Mouse (Mus musculus): ENCODE results near the gene Glce. TPM values are rescaled to one million over a fixed set of nuclear protein-coding genes. Genes with fewer than 3 reads are reported as not detected.

Gene Glce
- 10 to 100 TPM; 39.0 to 44.3 (median 41.3) TPM for total RNA-seq (2022)

DNA sequence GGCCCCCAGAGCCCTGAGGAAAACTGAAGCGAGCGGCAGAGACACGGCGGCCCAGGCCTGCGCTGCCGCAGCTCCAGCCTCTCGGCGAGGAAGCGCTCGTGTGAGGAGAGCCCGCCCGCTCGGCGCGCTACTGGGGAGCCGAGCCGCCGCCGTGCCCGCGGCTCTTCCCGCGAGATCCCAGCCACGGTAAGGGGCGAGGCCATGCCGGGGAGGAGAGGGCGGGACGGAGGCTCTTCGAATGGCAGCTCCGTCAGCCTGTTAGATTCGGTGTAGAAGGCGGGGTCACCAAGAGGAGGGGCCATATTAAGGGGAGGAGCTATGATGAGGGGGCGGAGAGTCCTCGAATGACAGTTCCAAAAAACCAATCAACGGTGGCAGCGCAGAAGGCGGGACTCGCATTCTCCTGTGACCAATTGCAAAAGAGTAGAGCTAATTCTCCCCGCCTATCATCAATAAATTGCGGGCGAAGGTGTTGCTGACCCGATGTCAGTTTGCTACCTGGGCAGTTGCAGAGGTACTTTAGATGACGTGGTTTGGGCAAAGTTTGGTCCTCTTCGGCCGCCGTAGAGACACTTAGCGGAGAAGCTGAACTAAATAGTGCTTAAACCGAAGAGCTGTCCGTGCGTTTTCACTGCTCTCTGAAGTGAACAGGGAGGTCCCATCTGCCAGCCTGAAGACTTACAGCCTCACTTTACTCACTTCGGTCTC, at the start of gene Glce:
Gene Glce, minus strand, starts transcription at position 148 of the 708 bp plus-strand sequence.
- peak; percentile 94 to 97 for DNase-seq (ENCODE audit: low spot score in 2 of 2)

DNA sequence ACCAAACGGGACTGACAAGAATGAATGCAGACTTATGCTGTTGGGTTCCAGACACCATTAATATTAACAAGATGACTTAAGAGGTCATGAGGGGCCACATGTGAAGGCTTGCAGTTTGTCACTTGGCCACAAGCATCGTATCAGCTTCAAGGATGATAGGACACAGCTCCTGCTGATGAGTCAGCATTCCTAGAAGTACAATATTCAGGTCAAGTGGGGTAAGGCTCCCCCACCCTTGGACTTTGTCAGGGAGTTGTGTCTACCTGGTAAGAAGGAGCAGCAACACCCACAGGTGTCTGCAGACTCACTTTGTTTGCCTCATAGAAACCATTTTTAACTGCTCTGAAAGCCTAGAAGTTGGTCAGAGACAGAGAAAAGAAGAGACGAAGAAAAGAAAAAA, 49.8 kb upstream of the Glce start:
- no peak for DNase-seq (ENCODE audit: low spot score in 2 of 2)

DNA sequence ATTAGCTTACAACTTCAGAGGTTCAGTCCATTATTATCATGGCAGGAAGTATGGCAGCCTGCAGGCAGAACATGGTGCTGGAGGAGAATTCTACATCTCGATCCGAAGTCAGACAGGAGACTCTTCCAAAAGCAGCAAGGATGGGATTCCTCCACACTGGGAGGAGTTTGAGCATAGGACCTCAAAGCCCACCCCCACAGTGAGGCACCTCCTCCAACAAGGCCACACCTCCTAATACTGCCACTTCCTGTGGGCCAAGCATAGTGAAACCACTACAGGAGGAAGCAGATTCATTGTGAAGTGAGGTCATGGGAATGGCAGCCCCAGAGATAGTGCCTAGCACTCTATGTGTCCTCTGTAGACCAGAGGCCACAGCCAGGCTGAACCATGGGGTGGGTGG, 48.5 kb upstream of the Glce start:
- DNase-seq (ENCODE audit: low spot score in 2 of 2) = no peak

DNA sequence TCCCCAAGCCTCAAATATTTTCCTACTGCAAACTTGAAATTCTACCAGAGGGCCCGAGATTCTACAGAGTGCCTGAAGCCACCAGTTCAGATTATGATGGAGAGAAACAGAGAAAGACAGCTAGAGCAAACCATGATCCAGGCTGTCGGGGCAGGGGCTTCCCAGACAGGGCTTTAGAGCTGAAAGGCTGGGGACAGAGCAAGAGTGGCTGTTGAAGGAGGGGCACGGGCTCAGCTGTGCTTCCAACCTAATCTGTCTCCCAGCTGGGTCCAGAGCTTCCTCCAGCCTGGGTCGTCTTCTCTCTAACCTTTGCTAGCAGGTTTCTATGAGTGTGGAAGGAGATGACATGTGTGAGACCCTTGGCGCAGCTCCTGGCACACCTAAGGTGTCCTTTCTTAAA, 44.2 kb upstream of the Glce start:
- DNase-seq (ENCODE audit: low spot score in 2 of 2) = no peak

DNA sequence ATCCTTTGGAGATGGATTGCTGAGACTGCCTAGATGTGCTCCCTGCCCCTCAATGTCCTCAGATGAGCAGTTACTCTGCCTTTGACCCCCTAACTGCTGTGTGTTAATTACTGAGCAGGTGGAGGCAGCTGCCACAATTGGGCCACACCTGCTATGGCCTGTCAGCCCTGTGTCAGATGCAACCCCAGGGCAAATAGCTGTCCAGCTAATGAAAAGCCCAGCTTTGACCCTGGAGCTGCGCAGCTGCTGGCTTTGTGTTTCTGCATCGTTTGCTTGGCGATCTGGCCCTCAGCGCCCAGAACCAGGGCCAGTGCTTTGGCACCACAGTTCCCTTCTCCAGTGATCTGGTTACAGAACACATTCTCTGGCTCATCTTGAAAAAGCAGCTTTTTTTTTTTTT, 43.7 kb upstream of the Glce start:
- no peak for DNase-seq (ENCODE audit: low spot score in 2 of 2)

DNA sequence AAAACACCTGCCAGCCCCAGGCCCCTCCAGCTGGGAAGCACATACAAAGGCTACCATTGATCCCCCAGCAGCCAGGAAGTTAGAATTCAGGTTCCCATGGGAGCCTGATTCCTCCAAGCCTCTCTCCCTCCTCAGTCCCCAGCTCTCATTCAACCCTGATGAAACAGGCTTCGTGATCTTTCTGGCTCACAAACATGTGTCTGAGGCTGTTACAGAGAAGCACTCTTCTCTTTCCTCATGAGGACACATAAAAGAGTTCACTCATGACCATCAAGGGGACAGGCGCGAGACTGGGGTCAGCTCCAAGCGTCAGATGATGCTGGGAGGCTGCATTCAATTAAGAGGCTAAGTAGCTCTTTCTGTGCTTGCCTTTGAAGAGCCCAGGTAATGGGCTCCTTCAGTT, 40.4 kb upstream of the Glce start:
- no peak for DNase-seq (ENCODE audit: low spot score in 2 of 2)

DNA sequence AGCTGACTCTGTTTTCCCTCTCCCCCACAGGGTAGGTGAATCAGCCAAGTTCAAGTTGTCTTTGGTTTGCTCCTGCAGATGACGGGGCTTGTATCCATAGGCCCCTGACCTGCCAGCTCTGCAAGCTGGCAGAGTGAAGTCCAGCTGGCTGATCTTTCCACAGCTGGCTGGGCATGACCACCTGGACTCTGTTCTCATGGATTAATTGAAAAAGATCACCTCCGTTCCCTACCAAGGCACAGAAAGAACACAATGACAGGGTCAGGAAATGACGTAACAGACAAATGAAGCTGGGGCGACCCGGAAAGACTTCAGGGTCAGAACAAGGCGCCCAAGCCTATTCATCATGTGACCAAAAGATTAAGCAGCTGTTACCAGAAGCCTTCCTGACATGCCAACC, 38.3 kb upstream of the Glce start:
- DNase-seq (ENCODE audit: low spot score in 2 of 2) = no peak

DNA sequence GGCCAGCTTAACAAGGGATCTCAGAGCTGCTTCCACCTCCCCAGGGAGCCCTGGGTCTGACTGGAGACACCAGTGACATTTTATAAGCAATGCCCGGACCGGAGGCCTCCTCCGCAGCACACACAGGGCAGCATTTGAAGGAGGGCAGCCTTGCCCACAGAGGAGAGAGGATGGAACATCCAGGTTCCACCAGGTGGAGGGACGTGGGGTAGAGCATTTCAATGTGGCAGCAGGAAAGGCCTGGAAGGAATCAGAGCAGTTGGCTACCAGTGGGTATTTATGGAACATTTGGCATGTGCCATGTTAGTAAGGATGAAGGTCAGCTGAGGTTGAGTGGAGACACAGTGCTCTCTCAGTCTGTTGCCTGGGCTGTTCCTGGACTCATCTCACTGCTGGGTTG, 36.3 kb upstream of the Glce start:
- DNase-seq (ENCODE audit: low spot score in 2 of 2) = no peak

DNA sequence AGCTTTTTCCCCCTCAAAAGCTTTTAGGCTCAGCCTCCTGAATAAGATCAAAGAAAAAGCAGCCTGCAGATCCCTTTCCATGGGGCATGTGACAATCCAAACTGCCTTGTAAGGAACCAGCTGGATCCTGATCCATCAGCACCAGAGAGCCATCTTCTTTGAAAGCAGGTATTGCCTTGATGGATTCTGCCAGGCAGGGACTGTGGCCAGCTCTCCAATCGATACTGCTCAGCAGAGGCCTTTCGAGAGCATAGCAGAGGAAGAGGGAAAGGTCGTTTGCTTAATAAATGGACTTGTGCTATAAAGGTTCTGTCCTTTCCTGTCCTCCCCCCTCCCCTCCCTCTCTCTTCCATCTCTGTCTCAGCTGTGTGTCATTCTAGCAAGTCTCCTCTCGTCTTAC, 33.4 kb upstream of the Glce start:
- DNase-seq (ENCODE audit: low spot score in 2 of 2) = no peak

DNA sequence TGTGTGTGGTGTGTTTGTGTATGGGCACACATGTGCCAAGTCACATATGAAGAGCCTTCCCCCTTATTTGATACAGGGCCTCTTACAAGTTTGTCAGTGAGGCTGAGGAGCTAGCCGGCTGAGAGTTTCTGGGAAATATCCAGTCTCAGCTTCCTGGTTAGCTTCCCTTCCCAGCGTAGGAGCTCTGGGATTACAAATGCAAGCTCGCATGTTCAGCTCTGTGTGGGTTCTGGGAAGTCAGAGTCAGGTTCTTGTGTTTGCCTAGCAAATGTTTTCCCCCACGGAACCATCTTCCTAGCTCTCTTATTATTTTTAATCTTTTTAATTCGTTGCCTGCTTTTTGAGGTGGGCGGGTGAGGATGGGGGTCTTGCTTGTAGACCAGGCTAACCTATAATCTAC, 32.9 kb upstream of the Glce start:
- DNase-seq (ENCODE audit: low spot score in 2 of 2) = no peak

DNA sequence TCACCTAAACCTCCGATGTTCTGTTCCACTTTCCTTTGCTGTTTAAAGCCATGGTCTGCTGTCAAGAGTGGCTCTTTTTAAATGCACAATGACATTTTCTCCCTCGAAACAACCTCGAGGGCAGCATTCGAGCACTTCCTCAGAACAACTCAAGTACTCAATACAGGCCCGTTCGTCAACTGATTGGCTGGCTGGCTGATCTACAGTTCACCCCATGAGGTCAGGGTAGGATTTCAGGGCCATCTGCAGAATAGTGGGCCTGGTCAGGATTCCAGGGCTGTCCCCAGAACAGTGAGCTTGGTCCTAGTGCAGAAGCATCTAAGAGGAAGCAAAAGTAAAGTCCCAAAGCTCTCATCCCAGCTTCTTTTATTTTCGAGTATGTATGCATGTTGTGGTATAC, 32.5 kb upstream of the Glce start:
- DNase-seq (ENCODE audit: low spot score in 2 of 2) = no peak

DNA sequence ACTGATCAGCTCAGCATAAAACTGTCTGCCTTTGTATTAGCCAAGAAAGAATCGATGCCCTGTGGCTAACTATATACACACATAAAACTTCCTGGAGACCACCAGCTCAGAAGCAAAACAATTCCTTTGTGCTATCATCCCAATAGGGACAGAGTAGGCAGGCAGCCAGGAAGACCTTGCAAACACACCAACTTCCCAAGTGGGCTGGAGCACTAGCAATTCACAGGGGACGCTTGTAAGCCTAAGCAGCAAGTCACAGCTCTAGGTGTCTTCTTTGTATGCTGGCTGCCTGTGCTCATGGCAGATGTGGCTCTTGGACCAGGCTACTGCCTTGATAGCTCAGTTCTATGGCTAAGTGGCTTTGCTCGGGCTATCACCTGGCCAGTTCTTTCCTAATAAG, 32.1 kb upstream of the Glce start:
- DNase-seq (ENCODE audit: low spot score in 2 of 2) = no peak

DNA sequence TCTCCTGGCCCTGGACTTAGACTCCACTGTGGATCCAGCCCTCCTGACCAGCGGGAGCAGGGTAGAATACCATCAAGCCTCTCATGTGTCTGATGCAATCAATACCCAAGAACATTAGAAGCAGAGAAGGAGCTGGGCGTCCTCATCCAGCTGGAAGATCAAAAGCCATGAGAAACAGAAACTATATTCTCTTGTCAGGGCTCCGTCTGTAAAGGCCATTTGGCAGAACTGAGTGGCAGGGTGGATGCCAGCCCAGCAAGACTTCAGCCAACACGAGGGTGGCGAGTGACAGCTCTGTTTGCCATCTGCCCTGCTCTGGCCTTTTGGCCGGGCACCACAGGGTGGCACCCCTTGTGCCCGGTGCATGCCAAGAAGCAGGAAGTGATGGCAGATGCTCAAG, 30.8 kb upstream of the Glce start:
- no peak for DNase-seq (ENCODE audit: low spot score in 2 of 2)

DNA sequence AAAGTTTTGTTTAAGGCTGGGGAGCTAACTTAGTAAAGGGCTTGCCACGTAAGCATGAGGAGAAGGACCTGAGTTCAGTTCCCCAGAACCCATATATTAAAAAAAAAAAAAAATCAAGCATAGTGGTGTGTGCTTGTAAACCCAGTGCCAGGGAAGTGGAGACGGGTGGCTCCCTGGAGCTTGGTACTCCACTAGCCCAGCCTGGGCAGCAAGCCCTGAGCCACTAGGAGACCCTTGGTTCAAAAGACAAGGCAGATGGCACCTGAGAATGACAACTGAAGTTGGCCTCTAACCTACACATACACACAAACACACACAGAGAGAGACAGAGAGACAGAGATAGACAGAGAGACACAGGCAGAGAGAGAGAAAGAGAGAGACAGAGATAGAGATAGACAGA, 30.1 kb upstream of the Glce start:
- no peak for DNase-seq (ENCODE audit: low spot score in 2 of 2)

DNA sequence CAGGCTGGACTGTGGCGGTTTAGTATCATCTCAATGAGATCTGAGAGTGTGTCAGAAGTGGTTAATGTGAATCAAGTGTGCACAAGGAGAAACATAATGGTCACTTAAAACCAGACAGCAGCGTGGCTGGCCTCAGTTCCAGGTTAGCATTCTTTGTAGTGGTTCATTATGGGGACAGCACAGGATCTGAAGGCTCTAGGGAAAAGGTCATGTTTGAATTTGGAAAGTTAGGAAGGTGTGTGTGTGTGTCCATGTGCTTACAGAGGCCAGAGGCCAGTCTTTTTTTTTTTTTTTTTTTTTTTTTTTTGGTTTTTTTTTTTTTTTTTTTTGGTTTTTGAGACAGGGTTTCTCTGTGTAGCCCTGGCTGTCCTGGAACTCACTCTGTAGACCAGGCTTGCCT, 22.7 kb upstream of the Glce start:
- no peak for DNase-seq (ENCODE audit: low spot score in 2 of 2)

DNA sequence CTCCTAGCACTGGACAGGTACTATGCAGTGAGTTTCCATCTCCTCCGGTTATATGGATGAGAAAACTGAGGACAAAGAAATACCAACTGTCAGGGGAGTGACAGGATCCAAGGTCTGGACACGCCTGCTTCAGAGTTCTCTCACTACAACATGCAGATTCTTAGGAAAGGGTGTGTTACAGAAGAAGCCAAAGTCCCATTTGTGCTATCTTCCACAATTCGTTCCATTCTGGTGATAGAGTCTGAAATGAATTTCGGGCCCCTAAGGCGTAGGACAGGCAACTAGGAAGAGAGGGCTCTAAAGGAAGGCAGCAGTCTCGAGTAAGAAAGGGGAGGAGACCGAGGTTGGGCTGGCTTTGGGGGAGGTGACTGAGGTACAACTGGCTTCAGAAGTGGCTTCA, 21.0 kb upstream of the Glce start:
- no peak for DNase-seq (ENCODE audit: low spot score in 2 of 2)

DNA sequence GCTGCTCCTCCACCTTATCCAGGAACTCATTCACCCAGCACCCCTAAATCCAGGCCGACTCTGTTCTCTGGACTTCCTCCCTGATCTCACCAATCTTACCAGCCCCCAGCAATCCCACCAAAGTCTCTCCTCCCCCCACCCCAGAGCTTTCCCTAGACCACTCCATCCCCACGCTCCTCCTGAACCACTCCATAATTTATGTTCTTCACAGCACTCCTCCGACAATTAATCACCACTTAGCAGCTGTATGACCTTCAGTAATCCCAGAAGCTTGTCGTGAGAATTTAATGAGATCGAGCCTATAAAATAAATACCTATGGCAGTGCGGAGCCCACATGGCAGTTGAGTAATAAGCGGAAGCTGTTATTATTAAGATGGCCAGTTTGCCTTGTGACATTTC, 16.6 kb upstream of the Glce start:
- DNase-seq (ENCODE audit: low spot score in 2 of 2) = no peak

DNA sequence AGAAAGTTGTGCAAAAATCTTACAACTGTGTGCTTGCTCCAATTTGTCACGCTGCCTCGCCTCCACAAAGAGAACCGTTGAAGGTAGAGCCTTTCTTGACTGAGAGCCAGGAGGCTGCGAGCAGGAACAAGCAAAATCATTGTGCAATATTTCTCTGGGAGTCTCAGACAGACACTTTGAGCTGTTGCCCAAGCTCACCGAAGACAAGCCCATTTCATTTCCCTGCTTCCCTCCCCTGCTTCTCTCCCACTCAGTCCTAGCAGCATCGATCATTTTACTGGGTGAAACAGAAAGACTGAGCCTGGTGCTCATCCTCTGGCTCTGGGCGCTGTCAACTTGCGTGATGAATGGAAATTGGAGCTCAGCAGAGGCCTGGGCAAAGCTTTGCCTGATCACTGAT, 14.8 kb upstream of the Glce start:
- DNase-seq (ENCODE audit: low spot score in 2 of 2) = peak in 1 of 2 experiments; percentile 76

DNA sequence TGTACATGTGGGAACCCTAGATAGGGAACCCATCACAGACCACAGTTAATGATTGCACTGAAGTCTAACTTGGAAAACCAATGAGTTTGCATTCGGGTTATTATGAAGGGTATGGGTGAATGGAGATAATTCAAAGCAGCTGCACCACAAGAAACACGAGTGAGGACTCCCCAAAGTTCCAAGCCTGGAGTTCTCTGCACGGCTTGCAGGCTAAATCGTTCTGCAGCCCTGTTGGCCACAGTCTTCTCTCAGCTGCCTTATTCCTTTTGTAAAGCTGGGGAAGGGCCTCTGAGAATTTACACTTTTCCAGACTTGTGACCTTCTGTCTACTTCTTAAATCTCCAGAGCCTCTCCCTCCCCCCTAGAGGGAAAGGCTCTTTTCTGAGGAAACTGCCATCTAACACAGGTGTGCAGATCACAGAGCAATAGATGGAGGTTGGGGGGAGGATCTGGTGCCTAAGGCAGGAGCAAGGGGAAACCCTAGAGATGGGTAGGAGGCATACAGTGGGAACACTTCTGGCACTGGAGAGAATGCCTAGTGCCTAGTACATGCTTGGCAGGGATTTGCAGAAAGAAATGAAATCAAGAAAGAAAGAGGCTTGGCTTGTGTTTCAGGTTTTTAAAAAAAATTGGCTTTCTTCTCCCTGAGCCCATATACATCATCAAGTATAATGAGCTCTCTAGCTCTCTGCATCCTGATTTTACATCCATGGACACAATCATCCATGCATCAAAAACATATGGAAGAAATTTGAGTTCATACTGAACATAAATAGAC, 9.7 kb upstream of the Glce start:
- DNase-seq (ENCODE audit: low spot score in 2 of 2) = no peak

DNA sequence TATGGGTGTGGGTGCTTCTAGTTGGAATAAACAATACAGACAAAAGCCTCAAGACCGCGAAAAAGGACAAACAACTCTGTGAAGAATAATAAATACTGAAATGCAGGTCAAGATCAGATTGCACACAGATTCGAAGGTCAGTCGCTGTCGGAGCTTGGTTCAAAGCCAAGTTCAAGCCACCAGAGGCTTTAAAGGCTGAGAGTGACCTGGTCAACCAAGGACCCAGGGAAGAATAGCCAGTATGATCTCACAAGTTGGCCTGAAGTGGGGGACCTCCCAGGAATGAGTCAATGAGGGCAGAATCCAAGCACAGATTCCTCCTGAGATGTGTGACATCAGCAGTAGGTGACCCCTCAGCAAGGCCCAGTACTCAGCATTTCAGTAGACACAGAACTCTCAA, 8.3 kb upstream of the Glce start:
- DNase-seq (ENCODE audit: low spot score in 2 of 2) = no peak

DNA sequence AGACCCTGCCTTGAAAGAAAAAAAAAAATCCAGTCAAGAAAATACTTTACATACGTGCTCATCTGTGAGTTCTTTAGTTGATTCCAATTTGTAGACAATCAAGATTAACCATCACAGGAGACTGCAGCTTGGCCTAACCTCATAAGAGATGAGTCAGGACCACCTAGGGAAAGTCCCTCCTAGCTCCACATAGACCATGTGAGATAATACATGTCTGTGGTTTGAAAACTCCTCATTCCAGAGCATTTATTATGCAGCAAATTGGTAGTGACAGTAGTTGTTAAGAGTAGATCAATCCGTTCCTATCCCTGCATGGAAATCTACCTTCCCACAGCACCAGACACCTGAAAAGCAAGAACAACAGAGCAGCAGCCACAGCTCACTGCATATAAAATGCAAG, 5.6 kb upstream of the Glce start:
- DNase-seq (ENCODE audit: low spot score in 2 of 2) = no peak

DNA sequence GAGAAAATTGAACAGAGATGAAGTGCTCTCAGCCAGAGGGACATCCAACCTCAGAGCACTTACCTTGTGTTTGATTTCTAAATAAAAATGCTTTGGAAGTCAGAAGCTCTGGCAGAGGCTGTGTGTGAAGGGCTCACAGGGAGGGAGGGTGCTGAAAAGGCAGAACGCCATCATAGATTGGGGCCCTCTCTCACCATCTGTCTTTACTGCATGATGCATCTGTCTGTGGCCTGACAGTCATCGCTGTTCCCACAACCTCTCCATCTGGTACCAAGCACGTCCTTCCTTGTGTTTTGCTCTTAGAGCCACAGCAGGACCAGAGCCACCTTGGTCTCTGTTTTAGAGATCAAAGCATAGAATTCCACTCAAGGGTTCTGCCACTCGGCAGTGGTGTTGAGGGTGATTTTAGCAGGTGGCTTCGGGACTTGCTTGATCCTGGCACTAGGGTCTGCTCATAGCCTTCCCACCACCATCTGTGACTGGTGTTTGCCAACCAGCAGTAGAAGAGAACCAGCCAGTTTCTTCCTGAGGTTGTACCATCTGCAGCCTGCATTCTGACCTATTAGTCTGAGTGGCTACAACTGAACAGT, 3.6 kb upstream of the Glce start:
- DNase-seq (ENCODE audit: low spot score in 2 of 2) = no peak

DNA sequence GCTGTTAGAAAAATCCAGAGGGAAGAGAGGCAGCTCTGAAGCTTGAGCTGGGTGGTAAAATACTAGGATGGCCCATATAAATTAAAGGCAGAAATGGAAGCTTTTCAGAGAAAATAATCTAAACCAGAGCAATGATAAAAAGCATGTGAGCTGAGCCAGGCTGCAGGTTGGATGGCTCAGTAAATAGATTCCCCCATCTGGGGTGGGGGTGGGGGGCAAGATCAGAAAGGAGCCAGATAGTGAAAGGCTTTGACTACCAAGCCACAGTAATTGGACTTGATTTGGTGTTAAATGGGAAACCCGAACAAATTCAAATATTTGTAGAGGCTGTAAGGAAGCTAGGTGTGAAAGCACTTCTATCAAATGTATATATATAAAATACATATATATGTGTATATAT, 1.8 kb upstream of the Glce start:
- DNase-seq (ENCODE audit: low spot score in 2 of 2) = no peak
